Mouse (Mus musculus) natural killer cell, adult 2 months (primary cell): ENCODE results near the gene Ube2m.

Source experiments
- DNase-seq, 2 experiments: peaks; one replicate each; pipeline ENCODE4 v3.0.0; 2022; ENCODE audit warnings: low spot score in 2 of 2

Gene Ube2m

DNA sequence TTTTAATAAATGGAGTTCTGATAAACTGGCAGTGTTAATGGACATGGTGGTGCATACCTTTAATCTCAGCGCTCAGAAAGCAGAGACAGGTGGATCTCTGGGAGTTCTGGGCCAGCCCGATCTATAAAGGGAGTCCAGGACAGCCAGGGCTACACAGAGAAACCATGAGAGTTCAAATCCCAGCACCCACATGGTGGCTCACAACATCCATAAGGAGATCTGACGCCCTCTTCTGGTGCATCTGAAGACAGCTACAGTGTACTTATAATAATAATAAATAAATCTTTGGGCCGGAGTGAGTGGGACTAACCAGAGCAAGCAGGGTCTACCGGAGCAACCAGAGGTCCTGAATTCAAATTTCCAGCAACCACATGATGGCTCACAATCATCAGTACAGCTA, 34.7 kb downstream of the Ube2m start:
- no peak for DNase-seq

DNA sequence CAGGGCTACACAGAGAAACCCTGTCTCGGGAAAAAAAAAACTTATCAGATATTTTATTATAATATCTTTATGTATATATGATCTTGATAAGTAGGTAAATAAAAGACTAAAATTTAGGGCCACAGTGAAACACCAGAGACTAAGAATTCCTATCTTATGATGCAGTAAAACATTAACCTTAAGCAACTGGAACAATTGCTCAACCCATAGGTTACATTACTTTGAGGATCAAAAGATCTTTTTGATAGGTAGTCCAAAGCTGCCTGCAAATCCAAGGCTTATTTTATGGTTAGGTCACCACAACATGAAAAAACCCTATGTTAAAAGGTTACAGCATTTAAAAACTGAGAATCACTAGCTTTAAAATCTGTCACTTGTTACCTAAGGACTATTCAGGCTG, 36.5 kb downstream of the Ube2m start:
- DNase-seq: no peak

DNA sequence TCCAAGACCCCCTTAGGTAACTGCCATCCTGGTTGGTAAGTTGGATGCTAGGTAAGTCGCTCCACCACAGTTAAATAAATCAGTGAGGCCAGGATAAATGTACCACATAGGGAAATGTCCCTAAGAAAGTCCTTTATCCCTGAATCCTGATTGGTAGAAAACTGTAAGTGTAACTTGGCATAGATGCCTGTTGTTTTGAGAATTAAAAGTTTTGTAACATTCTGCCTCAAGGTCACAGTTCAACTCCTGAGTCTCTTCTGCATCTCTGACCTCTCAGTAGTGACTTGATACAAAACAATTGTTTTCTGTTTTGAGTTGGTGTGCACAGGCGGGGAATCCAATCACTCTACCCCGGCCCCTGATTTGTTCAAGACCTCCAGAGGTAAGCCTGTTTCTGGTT, 39.2 kb downstream of the Ube2m start, which contains the start of gene Trim28:
Gene Trim28 (plus strand): TSS at position 264 of the 400 bp plus-strand sequence.
- no peak for DNase-seq

DNA sequence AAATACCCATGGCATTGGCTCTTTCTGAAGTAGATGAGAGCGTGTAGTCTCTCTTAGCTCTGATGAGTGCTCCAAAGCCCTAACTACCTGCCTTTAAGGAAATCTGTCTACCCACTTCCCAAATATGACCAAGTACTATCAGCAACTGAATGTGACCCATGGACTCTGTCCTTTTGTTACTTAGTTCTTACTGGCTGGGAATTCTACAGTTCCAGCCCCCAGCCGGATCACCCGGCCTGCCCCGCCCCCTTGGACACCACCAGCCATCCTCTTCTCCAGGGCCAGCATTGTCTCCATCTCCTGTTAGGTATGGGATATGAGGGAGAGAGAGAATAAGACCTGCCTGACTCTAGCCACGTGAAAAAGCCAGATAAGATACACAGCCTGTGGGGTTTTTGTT, 40.0 kb downstream of the Ube2m start, which contains the start of gene Slc27a5:
Gene Slc27a5 (minus strand): TSS at position 140 of the 400 bp plus-strand sequence.
- no peak for DNase-seq

DNA sequence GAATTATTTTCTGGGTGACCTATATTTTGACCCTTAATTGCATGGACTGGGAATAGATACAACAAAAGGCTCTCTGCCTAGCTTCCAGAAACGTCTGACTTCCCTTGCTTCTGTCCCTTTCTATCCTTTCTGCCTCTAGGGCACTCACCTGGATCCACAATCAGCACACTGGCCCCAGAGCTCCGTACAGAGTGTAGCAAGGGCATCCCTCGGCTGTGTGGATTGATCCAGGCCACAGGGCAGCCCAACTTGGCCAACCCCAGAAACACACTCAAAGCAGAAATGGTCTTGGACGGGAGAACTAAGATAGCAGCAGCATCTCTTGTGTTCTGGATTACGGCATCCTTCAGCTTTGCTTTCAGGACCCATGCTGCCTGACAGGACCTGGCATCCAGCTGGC, 40.8 kb downstream of the Ube2m start:
- no peak for DNase-seq

DNA sequence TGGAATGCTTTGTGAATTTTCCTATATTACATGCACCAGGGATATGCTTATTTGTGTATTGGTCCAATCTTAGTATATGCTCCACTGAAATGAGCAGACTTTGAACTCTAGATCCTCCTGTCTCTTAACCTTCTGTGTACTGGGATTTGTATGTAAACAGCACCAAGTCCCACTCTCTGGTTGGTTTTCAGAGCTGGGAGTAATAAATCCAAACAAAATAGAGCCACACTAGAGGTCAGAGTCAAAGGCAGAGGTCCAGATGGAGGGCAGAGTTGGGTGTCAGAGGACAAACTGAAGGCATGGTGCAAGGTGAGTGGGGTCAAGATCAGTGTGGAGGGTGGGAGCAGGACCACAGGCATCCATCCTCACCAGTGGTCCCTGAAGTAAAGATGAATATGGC, 42.2 kb downstream of the Ube2m start:
- no peak for DNase-seq

DNA sequence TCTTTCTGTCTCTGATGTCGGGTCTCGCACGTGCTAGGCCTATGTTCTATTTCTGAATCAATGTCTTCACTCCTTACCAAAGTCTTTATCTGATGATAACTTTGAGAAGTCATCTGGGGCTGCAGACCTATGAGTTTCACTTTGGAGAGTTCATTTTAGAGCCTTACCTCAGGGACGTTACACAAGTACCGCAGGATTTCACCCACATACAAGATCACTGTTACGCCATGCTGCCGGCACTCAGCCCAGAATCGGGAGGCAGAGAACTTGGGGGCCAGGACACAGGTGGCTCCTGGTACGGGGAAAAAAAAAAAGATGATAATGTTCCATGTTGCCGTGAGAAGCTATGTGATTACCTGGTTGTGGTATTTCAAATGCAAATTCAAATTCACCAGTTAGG, 44.9 kb downstream of the Ube2m start:
- no peak for DNase-seq

DNA sequence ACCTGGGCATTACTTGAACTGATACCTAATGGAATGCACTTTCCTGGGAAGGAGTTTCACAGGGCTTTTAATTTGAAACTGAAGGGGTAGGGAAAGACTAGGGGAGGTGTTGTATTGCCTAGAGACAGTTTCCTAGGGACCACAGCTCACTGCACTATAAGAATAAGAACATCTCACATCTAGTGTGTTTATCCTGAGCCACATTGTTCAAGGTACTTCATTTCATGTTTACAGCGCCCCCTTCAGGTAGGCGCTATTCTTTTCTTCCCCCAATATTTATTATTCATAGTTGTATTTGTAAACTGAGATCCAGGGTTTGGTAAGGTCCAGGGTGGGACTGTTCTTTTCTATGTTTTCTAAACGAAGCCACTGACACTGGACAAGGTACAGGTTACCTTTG, 45.9 kb downstream of the Ube2m start:
- DNase-seq: peak; percentile 45 to 57

DNA sequence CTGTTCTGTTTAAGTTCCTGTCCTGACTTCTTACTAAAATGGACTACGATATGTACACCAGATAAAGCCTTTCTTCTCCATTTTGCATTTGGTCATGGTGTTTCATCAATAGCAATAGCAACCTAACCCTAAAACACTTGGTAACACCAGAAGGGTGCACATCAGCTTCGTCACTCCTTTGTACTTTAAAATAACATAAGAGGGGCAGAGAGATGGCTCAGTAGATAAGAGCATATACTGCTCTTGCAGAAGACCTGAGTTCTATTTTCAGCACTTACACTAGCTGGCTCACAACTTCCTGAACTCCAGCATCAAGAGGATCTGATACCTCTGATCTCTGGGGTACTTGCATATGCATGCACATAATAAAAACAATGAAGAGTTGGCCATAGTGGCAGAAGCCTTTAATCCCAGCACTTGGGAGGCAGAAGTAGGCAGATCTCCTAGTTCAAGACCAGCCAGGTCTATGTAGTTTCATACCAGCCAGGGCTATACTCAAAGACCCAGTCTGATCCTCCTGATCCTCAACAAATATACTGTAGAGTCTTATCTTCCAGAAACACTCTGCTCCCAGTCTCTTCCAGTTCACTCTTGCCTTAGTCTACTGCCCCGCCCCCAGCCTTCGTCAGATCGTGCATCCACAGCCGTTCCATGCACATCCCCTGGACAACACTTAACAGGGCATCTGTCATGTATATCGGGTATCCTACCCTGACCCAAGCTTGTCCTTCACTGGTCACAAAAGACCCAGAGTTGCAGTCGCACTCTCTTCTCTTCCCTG, 50.5 kb downstream of the Ube2m start:
- no peak for DNase-seq

DNA sequence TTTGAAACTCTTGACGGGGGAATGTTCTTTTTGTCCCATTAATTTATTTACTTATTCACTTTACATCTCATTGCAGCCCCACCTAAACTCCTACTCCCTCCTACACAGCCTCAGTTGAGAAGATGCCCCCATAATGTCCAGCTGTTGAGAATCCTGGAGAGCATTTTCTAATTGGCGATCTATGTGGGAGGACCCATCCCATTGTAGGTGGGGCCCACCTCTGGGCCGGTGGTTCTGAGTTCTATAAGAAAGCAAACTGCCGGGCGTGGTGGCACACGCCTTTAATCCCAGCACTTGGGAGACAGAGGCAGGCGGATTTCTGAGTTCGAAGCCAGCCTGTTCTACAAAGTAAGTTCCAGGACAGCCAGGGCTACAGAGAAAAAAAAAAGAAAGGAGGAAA, 51.2 kb downstream of the Ube2m start:
- no peak for DNase-seq

DNA sequence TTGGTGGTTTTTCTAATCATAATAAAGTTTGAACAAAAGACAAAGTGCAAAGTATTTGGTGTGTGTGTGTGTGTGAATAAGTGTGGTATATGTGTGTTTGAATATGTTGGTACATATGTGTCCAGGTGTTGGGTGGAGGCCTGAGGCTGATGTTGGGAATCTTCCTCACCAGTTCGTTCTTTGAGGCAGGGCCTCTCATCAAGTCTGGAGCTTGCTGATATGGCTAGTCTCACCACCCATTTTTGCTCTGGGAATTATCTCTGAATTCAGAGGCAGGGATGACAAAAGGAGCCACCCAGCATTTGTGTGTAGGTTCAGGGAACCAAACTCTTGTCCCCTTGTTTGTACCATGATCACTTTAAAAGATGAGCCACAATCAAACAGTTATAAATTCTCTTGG, 52.4 kb downstream of the Ube2m start:
- DNase-seq: no peak
